Mouse (Mus musculus): Measurements from ENCODE around the gene Zdhhc13. TPM values are rescaled to one million over a fixed set of nuclear protein-coding genes. Genes with fewer than 3 reads are reported as not detected.

Gene Zdhhc13
- polyA plus RNA-seq, 2 experiments, result 28.5 to 30.5 TPM

GRCm38 (mm10) chr7:48875096-48875495 lies 86.3 kb downstream of the Zdhhc13 start:
- Histone ChIP-seq H3K27ac (replicated peaks; ENCODE audit: low read depth, low read length) (no peak overlapping the region), H3K4me2 (replicated peaks; ENCODE audit: low read depth, low read length, severe bottlenecking) (no peak overlapping the region), H3K4me3 (replicated peaks; ENCODE audit: low read length) (no peak overlapping the region), H3K9ac (ENCODE audit: low read depth, low read length, severe bottlenecking) (no peak overlapping the region), H3K27me3 (ENCODE audit: control insufficient read depth, insufficient read depth, low read length) (no peaks in the 10 kb centered on the region), H3K4me1 (ENCODE audit: control insufficient read depth, insufficient read depth, low read length) (peaks cover 11% of the 10 kb centered on the region), H3K36me3 (ENCODE audit: control insufficient read depth, insufficient read depth, low read length) (peaks cover 71% of the 10 kb centered on the region), H3K9me3 (ENCODE audit: control insufficient read depth, low read length) (no peaks in the 10 kb centered on the region)
- TF ChIP-seq POLR2A (IDR thresholded peaks at IDR 0.05; ENCODE audit: borderline replicate concordance, extremely low read depth, insufficient read depth, insufficient read length), result no peak
- no peak for DNase-seq (ENCODE audit: low spot score)
- WGBS, result 90% methylated on average over 14 of the region's 14 CpGs
- ATAC-seq (ENCODE audit: low FRiP score, low read depth), result peak; percentile 68

GRCm38 (mm10) chr7:48876526-48876925 lies 87.7 kb downstream of the Zdhhc13 start:
- whole genome bisulfite sequencing, result 68% methylated on average over 4 of the region's 4 CpGs
- no peaks in the 10 kb centered on the region for H3K9me3 ChIP-seq (ENCODE audit: control insufficient read depth, low read length)
- no peak overlapping the region for H3K9ac ChIP-seq (ENCODE audit: low read depth, low read length, severe bottlenecking)
- H3K27me3 ChIP-seq (ENCODE audit: control insufficient read depth, insufficient read depth, low read length), result no peaks in the 10 kb centered on the region
- H3K4me2 ChIP-seq (replicated peaks; ENCODE audit: low read depth, low read length, severe bottlenecking), result no peak overlapping the region
- H3K4me1 ChIP-seq (ENCODE audit: control insufficient read depth, insufficient read depth, low read length), result peaks cover 13% of the 10 kb centered on the region
- ATAC-seq (ENCODE audit: low FRiP score, low read depth) (no peak), DNase-seq (ENCODE audit: low spot score) (peak; percentile 83)
- H3K27ac ChIP-seq (replicated peaks; ENCODE audit: low read depth, low read length), result no peak overlapping the region
- TF ChIP-seq POLR2A (IDR thresholded peaks at IDR 0.05; ENCODE audit: borderline replicate concordance, extremely low read depth, insufficient read depth, insufficient read length), result no peak
- H3K36me3 ChIP-seq (ENCODE audit: control insufficient read depth, insufficient read depth, low read length), result peaks cover 56% of the 10 kb centered on the region
- no peak overlapping the region for H3K4me3 ChIP-seq (replicated peaks; ENCODE audit: low read length)

Other genes starting within 250 kb of the Zdhhc13 start
- not detected in 2 replicates for gene Mrgprb2, start 230.9 kb upstream of the Zdhhc13 start, polyA plus RNA-seq (2012; rRNA removed)
- not detected in 2 replicates for gene Mrgprb2, start 230.9 kb upstream of the Zdhhc13 start, polyA plus RNA-seq (2014; fragmentation: Nextera tagmentation; extraction: Ambion mirVana)
- not detected in 2 replicates for gene Mrgprb3, start 145.2 kb upstream of the Zdhhc13 start, polyA plus RNA-seq (2012; rRNA removed)
- not detected in 2 replicates for gene Mrgprb3, start 145.2 kb upstream of the Zdhhc13 start, polyA plus RNA-seq (2014; fragmentation: Nextera tagmentation; extraction: Ambion mirVana)
- gene Csrp3, start 59.0 kb downstream of the Zdhhc13 start, polyA plus RNA-seq (2012; rRNA removed), result 11.6 and 18.2 TPM in 2 replicates
- 45.7 and 71.9 TPM in 2 replicates for gene Csrp3, start 59.0 kb downstream of the Zdhhc13 start, polyA plus RNA-seq (2014; fragmentation: Nextera tagmentation; extraction: Ambion mirVana)
- gene E2f8, start 92.6 kb downstream of the Zdhhc13 start, polyA plus RNA-seq (2012; rRNA removed), result 21.7 and 23.4 TPM in 2 replicates
- 15.3 and 16.7 TPM in 2 replicates for gene E2f8, start 92.6 kb downstream of the Zdhhc13 start, polyA plus RNA-seq (2014; fragmentation: Nextera tagmentation; extraction: Ambion mirVana)
- 16.8 and 21.1 TPM in 2 replicates for gene Nav2, start 119.7 kb downstream of the Zdhhc13 start, polyA plus RNA-seq (2012; rRNA removed)
- gene Nav2, start 119.7 kb downstream of the Zdhhc13 start, polyA plus RNA-seq (2014; fragmentation: Nextera tagmentation; extraction: Ambion mirVana), result 15.8 and 17.7 TPM in 2 replicates